Mouse (Mus musculus): ENCODE measurements around the gene Gm21994. TPM values are rescaled to one million over a fixed set of nuclear protein-coding genes. Genes with fewer than 3 reads are reported as not detected.

Gm21994 gene
- polyA plus RNA-seq, 1 experiment, result 0.19 TPM

Other genes with a start within 250 kb of the Gm21994 start
- 1.7 TPM in 2 replicates for gene Zfp120, start 118.9 kb downstream of the Gm21994 start, polyA plus RNA-seq (2012; rRNA removed)
- gene Gm10770, start 75.9 kb downstream of the Gm21994 start, polyA plus RNA-seq (2012; rRNA removed), result not detected in 2 replicates
- not detected in 2 replicates for gene Gm14139, start 73.8 kb downstream of the Gm21994 start, polyA plus RNA-seq (2012; rRNA removed)
- 0.05 and 0.09 TPM in 2 replicates for gene Zfp937, start 37.5 kb downstream of the Gm21994 start, polyA plus RNA-seq (2012; rRNA removed)
- not detected in 2 replicates for gene Gm14124, start 1.9 kb upstream of the Gm21994 start, polyA plus RNA-seq (2012; rRNA removed)
- not detected in 2 replicates for gene Gm10130, start 68.1 kb upstream of the Gm21994 start, polyA plus RNA-seq (2012; rRNA removed)
- 0.38 and 0.39 TPM in 2 replicates for gene 3300002I08Rik, start 107.2 kb upstream of the Gm21994 start, polyA plus RNA-seq (2012; rRNA removed)
- 0.04 and 0.05 TPM in 2 replicates for gene Zfp442, start 195.9 kb upstream of the Gm21994 start, polyA plus RNA-seq (2012; rRNA removed)
- not detected in 2 replicates for gene Zfp345, start 229.5 kb upstream of the Gm21994 start, polyA plus RNA-seq (2012; rRNA removed)

Measured in spleen, adult 2 months (tissue).